Mouse (Mus musculus) cerebellum, postnatal 14 days (tissue): Measurements from ENCODE around the gene Crhbp.

Experiments used
- DNase-seq, 2 experiments: peaks; one replicate each; pipeline ENCODE4 v3.0.0; 2021; ENCODE audit warnings: mixed read lengths in 2 of 2

The Crhbp gene

GRCm38 (mm10) chr13:95444824-95445223 is at the start of gene Crhbp:
Gene Crhbp (minus strand): TSS chr13:95444924.
- DNase-seq: no peak

GRCm38 (mm10) chr13:95493296-95493695 is 48.6 kb upstream of the Crhbp start:
- DNase-seq: no peak

- DNase-seq: no peak
These were observed 46.6 kb upstream of the Crhbp start for GRCm38 (mm10) chr13:95491327-95491726.

- DNase-seq: no peak
These were observed 39.9 kb upstream of the Crhbp start for GRCm38 (mm10) chr13:95484664-95485063.

- DNase-seq: peak; percentile 86 to 92
These were observed 36.7 kb upstream of the Crhbp start for GRCm38 (mm10) chr13:95481428-95481827.

GRCm38 (mm10) chr13:95478671-95479413 is 34.1 kb upstream of the Crhbp start, which contains the start of gene S100z:
Gene S100z (minus strand): TSS chr13:95478721.
- no peak for DNase-seq

- no peak for DNase-seq
These were observed 32.4 kb upstream of the Crhbp start for GRCm38 (mm10) chr13:95477173-95477572.

GRCm38 (mm10) chr13:95475124-95475523 is 30.4 kb upstream of the Crhbp start:
- DNase-seq: no peak

GRCm38 (mm10) chr13:95474294-95474693 is 29.6 kb upstream of the Crhbp start:
- DNase-seq: no peak

- DNase-seq: peak; percentile 8 to 50
These were observed 26.2 kb upstream of the Crhbp start for GRCm38 (mm10) chr13:95470970-95471369.

GRCm38 (mm10) chr13:95451529-95451928 is 6.8 kb upstream of the Crhbp start:
- no peak for DNase-seq

- no peak for DNase-seq
These were observed 6.0 kb upstream of the Crhbp start for GRCm38 (mm10) chr13:95450636-95451210.

GRCm38 (mm10) chr13:95449730-95450129 is 5.0 kb upstream of the Crhbp start:
- DNase-seq: no peak

- no peak for DNase-seq
These were observed 433 bp downstream of the Crhbp start for GRCm38 (mm10) chr13:95444291-95444690.

GRCm38 (mm10) chr13:95443376-95444233 is 1.1 kb downstream of the Crhbp start:
- peak; percentile 13 to 16 for DNase-seq

- DNase-seq: no peak
These were observed 1.8 kb downstream of the Crhbp start for GRCm38 (mm10) chr13:95442901-95443300.

- no peak for DNase-seq
These were observed 5.2 kb downstream of the Crhbp start for GRCm38 (mm10) chr13:95439569-95439968.

GRCm38 (mm10) chr13:95431760-95432159 is 13.0 kb downstream of the Crhbp start:
- DNase-seq: no peak

GRCm38 (mm10) chr13:95427499-95427898 is 17.2 kb downstream of the Crhbp start:
- DNase-seq: no peak

- no peak for DNase-seq
These were observed 18.3 kb downstream of the Crhbp start for GRCm38 (mm10) chr13:95426421-95426820.

- no peak for DNase-seq
These were observed 19.2 kb downstream of the Crhbp start for GRCm38 (mm10) chr13:95425484-95425883.

- no peak for DNase-seq
These were observed 19.8 kb downstream of the Crhbp start for GRCm38 (mm10) chr13:95424932-95425331.

- DNase-seq: peak; percentile 30 to 34
These were observed 25.4 kb downstream of the Crhbp start for GRCm38 (mm10) chr13:95419204-95419749.
